ENCODE assay signal across 8 mouse cellular contexts in the genomic region with DNA sequence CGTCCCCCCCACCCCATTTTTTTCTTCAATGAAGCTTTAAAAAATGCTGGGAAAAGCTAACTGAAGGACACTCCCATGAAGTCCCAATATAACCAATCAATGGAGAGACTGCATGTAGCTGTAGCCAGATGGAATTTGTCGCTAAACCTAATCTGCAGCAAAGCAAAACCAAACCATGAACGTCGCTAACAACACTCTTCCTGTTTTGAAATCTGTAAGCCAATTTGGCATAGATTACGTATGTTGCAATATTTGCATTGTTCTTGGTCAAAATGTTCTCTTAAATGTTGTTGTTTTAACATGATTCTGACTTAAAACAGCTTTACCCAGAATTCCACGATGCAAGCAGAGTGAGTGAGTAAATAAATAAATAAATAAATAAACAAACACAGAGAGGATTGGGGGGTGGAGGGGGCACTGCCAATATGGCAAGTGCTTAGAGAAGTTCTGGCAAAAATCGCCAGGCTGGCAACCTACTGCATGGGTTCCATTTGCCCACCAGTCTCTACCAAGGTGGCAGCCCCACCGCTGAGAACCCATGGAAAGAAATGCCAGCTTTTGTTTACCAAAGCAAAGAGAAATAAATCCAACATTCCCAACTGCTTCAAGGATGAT.
DNase-seq lines count a peak whose midpoint lies in the region; ATAC-seq lines count a peak whose summit lies in the region.

No protein-coding gene starts in this region.

- H3K4me1 ChIP-seq in kidney, embryonic 14.5 days (ENCODE audit: control insufficient read depth, insufficient read depth, low read length) = peaks cover 18% of the 10 kb centered on the region; the same call in 1 of the 2 replicates
- H3K4me1 ChIP-seq in heart, embryonic 16.5 days (ENCODE audit: control insufficient read depth, insufficient read depth, low read length) = peaks cover 22% of the 10 kb centered on the region
- H3K4me1 ChIP-seq in liver, embryonic 16.5 days (ENCODE audit: control insufficient read depth, low read depth, low read length) = no peaks in the 10 kb centered on the region
- H3K4me1 ChIP-seq in stomach, embryonic 15.5 days = peaks cover 19% of the 10 kb centered on the region

- H3K9me3 ChIP-seq in kidney, embryonic 14.5 days (ENCODE audit: control insufficient read depth, low read length) = no peaks in the 10 kb centered on the region
- no peaks in the 10 kb centered on the region for H3K9me3 ChIP-seq in heart, embryonic 16.5 days (replicated peaks; ENCODE audit: control insufficient read depth, low read length)
- no peaks in the 10 kb centered on the region for H3K9me3 ChIP-seq in liver, embryonic 16.5 days (replicated peaks; ENCODE audit: control insufficient read depth, low read length)
- no peaks in the 10 kb centered on the region for H3K9me3 ChIP-seq in stomach, embryonic 15.5 days

- H3K27me3 ChIP-seq in kidney, embryonic 14.5 days (ENCODE audit: control insufficient read depth, insufficient read depth, low read length) = no peaks in the 10 kb centered on the region
- no peaks in the 10 kb centered on the region for H3K27me3 ChIP-seq in heart, embryonic 16.5 days (ENCODE audit: control insufficient read depth, insufficient read depth, low read length)
- H3K27me3 ChIP-seq in liver, embryonic 16.5 days (ENCODE audit: control insufficient read depth, insufficient read depth, low read depth, low read length) = no peaks in the 10 kb centered on the region
- no peaks in the 10 kb centered on the region for H3K27me3 ChIP-seq in stomach, embryonic 15.5 days (replicated peaks)

- H3K36me3 ChIP-seq in kidney, embryonic 14.5 days (ENCODE audit: control insufficient read depth, insufficient read depth, low read length) = no peaks in the 10 kb centered on the region
- no peaks in the 10 kb centered on the region for H3K36me3 ChIP-seq in heart, embryonic 16.5 days (ENCODE audit: control insufficient read depth, insufficient read depth)
- no peaks in the 10 kb centered on the region for H3K36me3 ChIP-seq in liver, embryonic 16.5 days (ENCODE audit: control insufficient read depth, insufficient read depth)
- H3K36me3 ChIP-seq in stomach, embryonic 15.5 days = no peaks in the 10 kb centered on the region

- H3K27ac ChIP-seq in kidney, embryonic 14.5 days (ENCODE audit: low read depth, low read length) = no peak overlapping the region
- peak overlapping the region; percentile 55; the same call in 1 of the 2 replicates for H3K27ac ChIP-seq in heart, embryonic 16.5 days (ENCODE audit: low read length)
- H3K27ac ChIP-seq in liver, embryonic 16.5 days (ENCODE audit: low read length) = no peak overlapping the region
- peak overlapping the region; percentile 11; the same call in 1 of the 2 replicates for H3K27ac ChIP-seq in stomach, embryonic 15.5 days

- H3K4me3 ChIP-seq in kidney, embryonic 14.5 days (ENCODE audit: low read length) = peak overlapping the region; percentile 30
- peak overlapping the region; percentile 40 for H3K4me3 ChIP-seq in heart, embryonic 16.5 days (ENCODE audit: low read length)
- H3K4me3 ChIP-seq in liver, embryonic 16.5 days (ENCODE audit: low read depth, low read length) = peak overlapping the region; percentile 35
- H3K4me3 ChIP-seq in stomach, embryonic 15.5 days (replicated peaks) = peak overlapping the region; percentile 30

- no peak for ATAC-seq in kidney, embryonic 14.5 days (ENCODE audit: low FRiP score, low TSS enrichment)
- ATAC-seq in heart, embryonic 16.5 days (replicated peaks; ENCODE audit: extremely low read depth, insufficient read depth, low FRiP score) = peak; percentile 55; the same call in 1 of the 2 replicates
- no peak for ATAC-seq in liver, embryonic 16.5 days (ENCODE audit: low read depth)
- ATAC-seq in stomach, embryonic 15.5 days (ENCODE audit: insufficient read depth, low FRiP score, low read depth) = no peak

- no peak for DNase-seq in kidney, adult 18-20 months
- peak; percentile 30 to 34 for DNase-seq in cerebellum, postnatal 36 days
- DNase-seq in frontal cortex, adult 2 months (ENCODE audit: extremely low spot score in 1 of 2, low spot score in 1 of 2) = no peak
- DNase-seq in gastrocnemius, postnatal 4 days (ENCODE audit: low spot score in 2 of 2) = no peak

- H3K9ac ChIP-seq in kidney, embryonic 14.5 days (ENCODE audit: low read depth, low read length) = no peak overlapping the region
- H3K9ac ChIP-seq in heart, embryonic 16.5 days (ENCODE audit: low read length) = no peak overlapping the region
- H3K9ac ChIP-seq in liver, embryonic 16.5 days (ENCODE audit: low read depth, low read length) = no peak overlapping the region
- H3K9ac ChIP-seq in stomach, embryonic 15.5 days = no peak overlapping the region

- WGBS in kidney, embryonic 14.5 days = 49% methylated on average over 8 of the region's 8 CpGs
- 57% methylated on average over 8 of the region's 8 CpGs for WGBS in heart, embryonic 16.5 days
- WGBS in liver, embryonic 16.5 days (ENCODE audit: insufficient replicate concordance) = 28% methylated on average over 8 of the region's 8 CpGs
- WGBS in stomach, embryonic 15.5 days = 34% methylated on average over 8 of the region's 8 CpGs

- peak overlapping the region; percentile 54 for H3K4me2 ChIP-seq in kidney, embryonic 14.5 days (replicated peaks; ENCODE audit: low read depth, low read length)
- peak overlapping the region; percentile 66 for H3K4me2 ChIP-seq in heart, embryonic 16.5 days (ENCODE audit: low read depth, low read length)
- H3K4me2 ChIP-seq in liver, embryonic 16.5 days (ENCODE audit: low read depth, low read length) = peak overlapping the region; percentile 52
- H3K4me2 ChIP-seq in stomach, embryonic 15.5 days = peak overlapping the region; percentile 57

Comparison
In these comparisons a context has a peak if more than half of its experiments do, and no peak if none do; other contexts are left out.
1. H3K27ac ChIP-seq: peak in heart, embryonic 16.5 days (single experiment) and stomach, embryonic 15.5 days (single experiment); none in kidney, embryonic 14.5 days (single experiment) and liver, embryonic 16.5 days (single experiment).
2. DNase-seq: peak in cerebellum, postnatal 36 days (2 of 2); none in kidney, adult 18-20 months (single experiment), frontal cortex, adult 2 months (0 of 2) and gastrocnemius, postnatal 4 days (0 of 2).
3. Peak in every context shown above with its lines, with median percentiles within 50 percentile points of each other: H3K4me2 ChIP-seq and H3K4me3 ChIP-seq.